Mouse (Mus musculus): ENCODE data around the gene Galnt9. TPM values are rescaled to one million over a fixed set of nuclear protein-coding genes. Genes with fewer than 3 reads are reported as not detected.

Galnt9 gene
- polyA plus RNA-seq, 1 experiment: 0.46 TPM

- no peak for TF ChIP-seq CTCF (IDR thresholded peaks at IDR 0.05; ENCODE audit: borderline replicate concordance, insufficient read depth, low read length)
- no peak for TF ChIP-seq POLR2A (IDR thresholded peaks at IDR 0.05; ENCODE audit: low read depth, low read length)
- no peak overlapping the region for H3K27ac ChIP-seq (ENCODE audit: insufficient read depth, low read length)
- no peaks in the 10 kb centered on the region for H3K4me1 ChIP-seq (ENCODE audit: control insufficient read depth, insufficient read depth, low read length)
- H3K4me3 ChIP-seq (ENCODE audit: insufficient read depth, low read length): no peak overlapping the region
Observed at GRCm38 (mm10) chr5:110507943-110508342, 36.2 kb upstream of the Galnt9 start.

DNA sequence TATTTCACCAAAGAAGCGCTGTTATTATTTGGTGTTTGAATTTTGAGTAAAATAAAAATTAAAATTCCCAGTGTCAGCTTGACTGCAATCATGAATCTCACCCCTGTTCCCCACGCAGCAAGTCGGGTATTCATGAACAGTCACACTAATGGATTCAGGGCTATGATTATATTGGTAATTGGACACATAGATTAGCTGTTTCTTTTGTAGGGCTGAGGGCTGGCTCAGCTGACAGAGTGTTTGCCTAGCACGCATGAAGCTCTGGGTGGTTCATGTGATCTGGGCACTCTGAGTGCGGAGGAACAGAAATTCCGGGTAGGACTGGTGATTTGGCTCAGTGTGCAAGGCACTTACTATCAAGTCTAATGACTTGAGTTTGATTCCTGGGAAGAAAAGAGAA, 33.8 kb upstream of the Galnt9 start:
- Histone ChIP-seq H3K4me3 (ENCODE audit: insufficient read depth, low read length) (no peak overlapping the region), H3K4me1 (ENCODE audit: control insufficient read depth, insufficient read depth, low read length) (no peaks in the 10 kb centered on the region), H3K27ac (ENCODE audit: insufficient read depth, low read length) (no peak overlapping the region)
- TF ChIP-seq CTCF (IDR thresholded peaks at IDR 0.05; ENCODE audit: borderline replicate concordance, insufficient read depth, low read length) (no peak), POLR2A (IDR thresholded peaks at IDR 0.05; ENCODE audit: low read depth, low read length) (no peak)

DNA sequence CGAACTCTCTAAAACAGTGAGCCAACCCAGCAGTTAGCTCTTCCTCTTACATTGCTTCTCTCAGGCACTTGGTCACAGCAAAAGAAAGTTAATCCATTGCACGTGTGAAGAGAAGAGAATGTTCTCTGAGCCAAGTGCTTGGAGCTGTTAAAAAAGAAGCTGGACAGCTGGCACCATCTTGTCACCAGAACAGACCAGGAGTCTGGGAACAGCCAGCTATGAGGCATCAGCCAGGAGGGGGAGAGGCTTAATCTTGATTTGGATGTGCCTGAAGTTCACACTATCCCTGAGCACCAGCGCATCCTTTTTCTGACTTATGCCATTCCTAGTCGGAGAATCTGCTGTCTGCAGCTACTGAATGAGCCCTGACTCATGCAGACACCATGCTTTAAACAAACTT, 30.4 kb upstream of the Galnt9 start:
- Histone ChIP-seq H3K4me1 (ENCODE audit: control insufficient read depth, insufficient read depth, low read length) (no peaks in the 10 kb centered on the region), H3K4me3 (ENCODE audit: insufficient read depth, low read length) (no peak overlapping the region), H3K27ac (ENCODE audit: insufficient read depth, low read length) (no peak overlapping the region)
- TF ChIP-seq CTCF (IDR thresholded peaks at IDR 0.05; ENCODE audit: borderline replicate concordance, insufficient read depth, low read length) (no peak), POLR2A (IDR thresholded peaks at IDR 0.05; ENCODE audit: low read depth, low read length) (no peak)

DNA sequence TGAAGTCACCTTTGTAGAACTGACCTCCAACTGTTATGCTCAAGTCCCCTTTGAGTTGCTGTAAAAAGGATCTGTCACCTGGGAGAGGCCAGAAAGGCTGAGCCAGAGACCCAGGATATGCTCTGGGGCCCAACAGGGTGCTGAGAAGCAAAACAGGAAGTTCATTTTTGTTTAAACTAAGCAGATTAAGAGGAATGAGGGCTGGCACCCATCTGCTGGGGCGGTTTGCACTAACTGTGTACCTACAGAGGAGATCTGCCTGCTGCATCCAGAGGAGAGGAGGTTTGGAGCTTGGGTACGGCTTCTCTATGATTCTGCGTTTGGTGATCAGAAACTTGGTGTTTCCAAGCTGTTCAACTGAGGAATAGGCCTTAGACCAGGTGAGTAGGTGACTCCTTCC, 29.5 kb upstream of the Galnt9 start:
- Histone ChIP-seq H3K27ac (ENCODE audit: insufficient read depth, low read length) (no peak overlapping the region), H3K4me3 (ENCODE audit: insufficient read depth, low read length) (no peak overlapping the region), H3K4me1 (ENCODE audit: control insufficient read depth, insufficient read depth, low read length) (no peaks in the 10 kb centered on the region)
- TF ChIP-seq POLR2A (IDR thresholded peaks at IDR 0.05; ENCODE audit: low read depth, low read length) (no peak), CTCF (IDR thresholded peaks at IDR 0.05; ENCODE audit: borderline replicate concordance, insufficient read depth, low read length) (no peak)

DNA sequence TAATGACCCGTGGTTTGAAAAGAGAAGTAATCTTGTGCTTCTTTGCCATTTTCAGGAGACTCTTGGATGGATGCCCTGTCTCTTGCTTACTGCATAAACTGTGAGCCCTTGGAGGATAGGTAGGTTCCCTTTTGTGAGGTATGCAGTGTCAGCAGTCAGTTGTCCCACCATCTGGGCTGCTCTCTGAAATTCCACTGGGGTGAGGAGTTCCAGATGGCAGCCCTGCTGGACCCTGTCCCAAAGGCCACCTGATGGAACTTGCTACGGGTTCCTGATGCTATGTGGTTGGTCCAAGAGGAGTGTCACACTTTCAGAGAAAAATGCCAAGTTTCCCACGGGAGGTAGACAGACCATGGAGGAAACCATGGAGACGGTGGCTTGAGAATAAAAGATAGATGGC, 27.8 kb upstream of the Galnt9 start:
- TF ChIP-seq POLR2A (IDR thresholded peaks at IDR 0.05; ENCODE audit: low read depth, low read length) (no peak), CTCF (IDR thresholded peaks at IDR 0.05; ENCODE audit: borderline replicate concordance, insufficient read depth, low read length) (no peak)
- Histone ChIP-seq H3K27ac (ENCODE audit: insufficient read depth, low read length) (no peak overlapping the region), H3K4me3 (ENCODE audit: insufficient read depth, low read length) (no peak overlapping the region)

DNA sequence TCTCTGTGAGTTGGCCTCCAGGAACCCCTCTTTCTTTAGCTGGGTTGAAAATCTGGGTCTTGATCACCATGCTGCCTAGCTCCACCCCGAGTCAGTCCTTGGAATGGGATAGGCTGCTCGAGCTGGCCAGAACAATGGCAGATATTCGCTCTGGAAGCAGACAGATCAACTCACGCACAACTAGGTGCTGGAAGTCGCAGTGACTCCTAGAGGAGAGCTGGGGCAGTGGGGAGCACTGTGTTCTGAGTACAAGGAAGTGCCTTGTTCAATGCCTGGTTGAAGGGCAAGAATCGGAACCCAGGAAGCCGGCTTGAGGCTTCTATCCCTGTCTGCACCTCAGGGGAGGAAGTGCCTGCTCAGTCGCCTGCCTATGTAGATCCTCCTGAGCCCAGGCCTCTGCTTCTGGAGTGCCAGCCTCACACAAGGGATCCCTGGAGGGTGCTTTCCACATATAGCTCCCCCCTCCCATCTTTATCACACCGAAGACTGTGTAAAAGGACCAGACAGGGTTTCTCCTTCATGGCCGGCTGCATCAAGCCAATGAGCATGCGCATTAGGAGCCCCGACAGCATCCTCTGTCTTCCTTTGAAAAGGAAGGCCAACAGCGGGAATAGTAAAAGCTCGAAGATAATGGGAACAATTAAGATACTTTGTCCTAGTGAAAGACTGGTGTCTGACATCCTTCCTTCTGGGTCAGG, 25.9 kb upstream of the Galnt9 start:
- TF ChIP-seq CTCF (IDR thresholded peaks at IDR 0.05; ENCODE audit: borderline replicate concordance, insufficient read depth, low read length) (no peak), POLR2A (IDR thresholded peaks at IDR 0.05; ENCODE audit: low read depth, low read length) (no peak)
- Histone ChIP-seq H3K4me1 (ENCODE audit: control insufficient read depth, insufficient read depth, low read length) (no peaks in the 10 kb centered on the region), H3K4me3 (ENCODE audit: insufficient read depth, low read length) (no peak overlapping the region), H3K27ac (ENCODE audit: insufficient read depth, low read length) (no peak overlapping the region)

More for the DNA sequence above, 27.8 kb upstream of the Galnt9 start:
- no peaks in the 10 kb centered on the region for H3K4me1 ChIP-seq (ENCODE audit: control insufficient read depth, insufficient read depth, low read length)

- no peak overlapping the region for H3K27ac ChIP-seq (ENCODE audit: insufficient read depth, low read length)
- H3K4me3 ChIP-seq (ENCODE audit: insufficient read depth, low read length): no peak overlapping the region
- H3K4me1 ChIP-seq (ENCODE audit: control insufficient read depth, insufficient read depth, low read length): no peaks in the 10 kb centered on the region
- TF ChIP-seq POLR2A (IDR thresholded peaks at IDR 0.05; ENCODE audit: low read depth, low read length): no peak
- no peak for TF ChIP-seq CTCF (IDR thresholded peaks at IDR 0.05; ENCODE audit: borderline replicate concordance, insufficient read depth, low read length)
Observed at GRCm38 (mm10) chr5:110520974-110521373, 23.2 kb upstream of the Galnt9 start.

DNA sequence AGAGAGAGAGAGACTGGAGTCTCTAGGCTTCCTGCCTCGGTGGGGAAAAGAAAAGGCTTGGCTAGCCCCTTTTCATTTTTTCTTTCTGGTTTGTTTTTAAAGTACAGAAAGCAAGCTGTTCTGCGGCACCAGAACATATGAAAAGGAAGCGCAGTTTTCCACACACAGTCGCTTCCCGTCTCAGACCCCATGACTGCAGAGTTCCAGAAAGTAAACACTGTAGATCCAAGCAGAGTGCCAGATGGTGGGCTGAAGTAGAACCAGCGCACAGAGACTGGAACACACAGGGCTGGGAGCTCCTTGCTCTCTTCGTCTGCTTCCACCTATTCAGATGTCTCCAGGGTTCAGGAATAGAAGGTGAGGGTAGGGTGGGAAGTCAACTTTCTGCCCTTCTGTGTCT, 22.3 kb upstream of the Galnt9 start:
- TF ChIP-seq CTCF (IDR thresholded peaks at IDR 0.05; ENCODE audit: borderline replicate concordance, insufficient read depth, low read length) (no peak), POLR2A (IDR thresholded peaks at IDR 0.05; ENCODE audit: low read depth, low read length) (no peak)

DNA sequence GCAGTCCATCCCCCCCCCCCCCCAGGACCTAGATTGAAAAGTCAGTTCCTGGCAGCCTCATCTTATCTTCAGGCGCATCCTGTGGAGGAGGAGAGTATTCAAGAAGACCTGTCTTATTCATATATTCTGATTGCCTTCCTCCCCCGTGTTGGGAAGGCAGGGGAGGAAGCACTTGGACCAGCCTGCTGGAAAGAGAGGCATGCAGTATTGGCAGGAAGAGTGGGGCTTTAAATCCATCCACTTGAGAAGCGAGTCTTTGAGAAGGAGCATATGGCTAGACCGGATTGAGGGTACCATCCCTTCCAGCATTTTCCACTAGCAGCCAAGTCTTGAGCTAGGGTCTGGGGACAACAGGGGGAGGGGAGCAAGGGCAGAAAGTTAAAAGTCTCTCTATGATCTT, 20.9 kb upstream of the Galnt9 start:
- TF ChIP-seq CTCF (IDR thresholded peaks at IDR 0.05; ENCODE audit: borderline replicate concordance, insufficient read depth, low read length): no peak
- TF ChIP-seq POLR2A (IDR thresholded peaks at IDR 0.05; ENCODE audit: low read depth, low read length): no peak
- H3K4me1 ChIP-seq (ENCODE audit: control insufficient read depth, insufficient read depth, low read length): no peaks in the 10 kb centered on the region
- no peak overlapping the region for H3K4me3 ChIP-seq (ENCODE audit: insufficient read depth, low read length)
- H3K27ac ChIP-seq (ENCODE audit: insufficient read depth, low read length): no peak overlapping the region

More for the DNA sequence above, 22.3 kb upstream of the Galnt9 start:
- Histone ChIP-seq H3K4me1 (ENCODE audit: control insufficient read depth, insufficient read depth, low read length) (no peaks in the 10 kb centered on the region), H3K27ac (ENCODE audit: insufficient read depth, low read length) (no peak overlapping the region), H3K4me3 (ENCODE audit: insufficient read depth, low read length) (no peak overlapping the region)

GRCm38 (mm10) chr5:110525701-110526100, 18.5 kb upstream of the Galnt9 start:
- TF ChIP-seq CTCF (IDR thresholded peaks at IDR 0.05; ENCODE audit: borderline replicate concordance, insufficient read depth, low read length): no peak
- no peak for TF ChIP-seq POLR2A (IDR thresholded peaks at IDR 0.05; ENCODE audit: low read depth, low read length)
- Histone ChIP-seq H3K4me1 (ENCODE audit: control insufficient read depth, insufficient read depth, low read length) (no peaks in the 10 kb centered on the region), H3K27ac (ENCODE audit: insufficient read depth, low read length) (no peak overlapping the region), H3K4me3 (ENCODE audit: insufficient read depth, low read length) (no peak overlapping the region)
